Mouse (Mus musculus) CD4-positive, CD25-positive, alpha-beta regulatory T cell, adult 9 weeks (primary cell): ENCODE results near the gene Tbc1d8b. TPM values are rescaled to one million over a fixed set of nuclear protein-coding genes. Genes with fewer than 3 reads are reported as not detected.

ENCODE experiments used
- polyA plus RNA-seq: library from polyadenylated mRNA; unstranded; fragments of 100-300 nt; shearing (Covaris generic); gene quantifications from one replicate; pipeline ENCODE4 v1.2.1, GENCODE M21; 2017

The Tbc1d8b gene
- polyA plus RNA-seq, result 12.1 TPM

GRCm38 (mm10) chrX:139684775-139685695, at the start of gene Tbc1d8b:
Gene Tbc1d8b, plus strand, starts transcription at chrX:139684996.

GRCm38 (mm10) chrX:139714381-139714780, 29.6 kb downstream of the Tbc1d8b start, which contains the start of gene Gm15013:
Gene Gm15013, minus strand, starts transcription at chrX:139714481.

GRCm38 (mm10) chrX:139782278-139783044, 97.7 kb downstream of the Tbc1d8b start, which contains the start of gene Ripply1:
Gene Ripply1, minus strand, starts transcription at chrX:139782353.

GRCm38 (mm10) chrX:139800406-139800878, 115.6 kb downstream of the Tbc1d8b start, which contains the start of gene Cldn2:
Gene Cldn2, plus strand, starts transcription at chrX:139800828.

Other genes with a start within 250 kb of the Tbc1d8b start
- not detected for gene D330045A20Rik, start 204.6 kb upstream of the Tbc1d8b start, polyA plus RNA-seq
- 0.88 TPM for gene Rnf128, start 121.7 kb upstream of the Tbc1d8b start, polyA plus RNA-seq
- gene Gm15013, start 29.5 kb downstream of the Tbc1d8b start, polyA plus RNA-seq, result 0.81 TPM
- not detected for gene Ripply1, start 97.4 kb downstream of the Tbc1d8b start, polyA plus RNA-seq
- not detected for gene Cldn2, start 115.8 kb downstream of the Tbc1d8b start, polyA plus RNA-seq
- not detected for gene Morc4, start 186.7 kb downstream of the Tbc1d8b start, polyA plus RNA-seq